Mouse (Mus musculus): ENCODE measurements at regions not wholly inside any gene's neighbourhood (a gene's known extent, or its start where the extent isn't known, plus 50 kb on each side); places are given as distances from the start of the nearest gene placed in this dataset.

GRCm38 (mm10) chr1:13980273-13980672 lies 2112.9 kb downstream of the 4930444P10Rik start:
- no peak for TF ChIP-seq CTCF (IDR thresholded peaks at IDR 0.05; ENCODE audit: low read depth)
- TF ChIP-seq EP300 (IDR thresholded peaks at IDR 0.05; ENCODE audit: low read depth) = no peak
